Mouse (Mus musculus) lung, postnatal 0 days (tissue): ENCODE measurements around the gene Ttc39a.

Source experiments
- CTCF ChIP-seq: IDR thresholded peaks from 2 replicates; pipeline ENCODE4 v1.5.1; 2016; ENCODE audit warnings: antibody characterized with exemption, mild to moderate bottlenecking
- EP300 ChIP-seq: IDR thresholded peaks from 2 replicates; pipeline ENCODE4 v1.6.1; 2016; ENCODE audit warnings: antibody characterized with exemption, mild to moderate bottlenecking, control low read depth

DNA sequence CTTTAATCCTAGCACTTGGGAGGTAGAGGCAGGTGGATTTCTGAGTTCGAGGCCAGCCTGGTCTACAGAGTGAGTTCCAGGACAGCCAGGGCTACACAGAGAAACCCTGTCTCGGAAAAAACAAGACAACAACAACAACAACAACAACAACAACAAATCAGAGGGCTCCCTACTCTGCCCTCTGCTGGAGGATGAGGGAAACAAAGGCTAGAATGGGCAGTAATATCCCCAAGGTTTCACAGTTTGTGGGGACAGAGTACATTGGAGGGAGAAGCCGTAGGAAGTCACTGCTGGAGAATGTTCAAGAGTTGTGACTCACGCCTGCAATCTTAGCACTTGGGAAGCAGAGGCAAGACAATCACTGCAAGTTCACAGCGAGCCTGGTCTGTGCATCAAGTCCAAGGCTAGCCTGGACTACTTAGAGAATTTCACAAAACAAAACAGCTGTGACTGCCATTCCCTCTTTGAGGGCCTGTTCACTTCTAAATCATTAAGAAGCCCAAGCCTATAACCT is 5.2 kb upstream of the Ttc39a start:
- TF ChIP-seq CTCF: peak; percentile 37
- TF ChIP-seq EP300: no peak
